Mouse (Mus musculus): ENCODE measurements around the gene Lair1. TPM values are rescaled to one million over a fixed set of nuclear protein-coding genes. Genes with fewer than 3 reads are reported as not detected.

Lair1 gene
- total RNA-seq (2023): 9.7 to 10.4 TPM (median 9.8 TPM) in 4 replicates

DNA sequence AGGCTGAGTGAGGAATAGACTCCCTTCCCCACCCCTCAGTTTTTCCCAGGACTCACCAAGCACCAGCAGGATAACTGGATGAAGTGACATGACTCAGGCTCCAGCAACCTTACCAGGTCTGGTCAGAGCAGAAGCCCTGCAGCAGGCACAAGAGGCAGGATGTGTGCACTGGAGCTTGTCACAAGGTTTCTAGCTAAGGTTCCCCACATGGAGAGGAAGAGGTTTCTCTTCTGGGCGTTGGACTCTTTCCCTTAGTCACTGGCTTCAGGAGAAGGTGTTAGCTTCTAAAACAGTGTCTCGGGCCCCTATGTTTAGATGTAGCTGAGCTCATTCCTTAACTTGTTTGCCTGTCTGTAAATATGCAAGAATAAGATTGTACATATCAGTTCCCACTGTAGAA is at the start of gene Lair1:
TSS of gene Lair1 (minus strand) at position 192 of the 400 bp plus-strand sequence.

Other genes starting within 250 kb of the Lair1 start
- gene Gm15448, start 237.5 kb downstream of the Lair1 start, total RNA-seq (2023): 4.9 to 6.0 TPM (median 5.5 TPM) in 4 replicates
- 7.0 to 9.8 TPM (median 9.1 TPM) in 4 replicates for gene Pira2, start 218.2 kb downstream of the Lair1 start, total RNA-seq (2023)
- gene Gm14548, start 165.1 kb downstream of the Lair1 start, total RNA-seq (2023): 3.1 to 5.6 TPM (median 4.3 TPM) in 4 replicates
- gene Lilra6, start 147.7 kb downstream of the Lair1 start, total RNA-seq (2023): 3.9 to 5.4 TPM (median 4.3 TPM) in 4 replicates
- gene Ttyh1, start 56.2 kb upstream of the Lair1 start, total RNA-seq (2023): 0.37 to 1.0 TPM (median 0.56 TPM) in 3 of 4 replicates, not detected in the other
- gene Leng8, start 73.8 kb upstream of the Lair1 start, total RNA-seq (2023): 451 to 485 TPM (median 470 TPM) in 4 replicates
- 33.8 to 37.4 TPM (median 37.0 TPM) in 4 replicates for gene Leng9, start 87.2 kb upstream of the Lair1 start, total RNA-seq (2023)
- not detected in 4 replicates for gene Cdc42ep5, start 101.7 kb upstream of the Lair1 start, total RNA-seq (2023)
- 0.26 to 0.27 TPM in 2 of 4 replicates, not detected in the others for gene Lilra5, start 174.6 kb upstream of the Lair1 start, total RNA-seq (2023)

Data from B cell, adult 62 days (primary cell).